Mouse (Mus musculus) midbrain, postnatal 0 days (tissue): ENCODE data around the gene Tekt5. TPM values are rescaled to one million over a fixed set of nuclear protein-coding genes. Genes with fewer than 3 reads are reported as not detected.

Source experiments
- ATAC-seq: fragments of 200-750 bp; cut with Nextera tagmentation; 2 replicates; pipeline ENCODE4 v1.8.0; 2017; ENCODE audit warnings: moderate number of reproducible peaks, mild to moderate bottlenecking, moderate TSS enrichment, moderate library complexity; ENCODE audit not compliant: low FRiP score
- DNase-seq: peaks from one replicate; pipeline ENCODE4 v3.0.0-alpha.2; 2015; ENCODE audit warnings: low spot score
- H3K27ac ChIP-seq: fragments of 300-500 bp; sonication (generic); 2 replicates; pipeline ENCODE4 v1.5.1; 2014; ENCODE audit warnings: low read depth, mild to moderate bottlenecking, low read length, mixed read lengths
- H3K27me3 ChIP-seq: fragments of 300-500 bp; sonication (generic); 2 replicates; pipeline ENCODE4 v1.6.1; 2014; ENCODE audit warnings: low read length, control low read depth, mixed read lengths; ENCODE audit not compliant: insufficient read depth
- H3K36me3 ChIP-seq: fragments of 300-500 bp; sonication (generic); 2 replicates; pipeline ENCODE4 v1.6.1; 2014; ENCODE audit warnings: low read length, control low read depth, mixed read lengths; ENCODE audit not compliant: insufficient read depth
- H3K4me1 ChIP-seq: fragments of 300-500 bp; sonication (generic); 2 replicates; pipeline ENCODE4 v1.6.1; 2014; ENCODE audit warnings: mild to moderate bottlenecking, control low read depth, antibody characterized with exemption, low read length, mixed read lengths; ENCODE audit not compliant: insufficient read depth
- H3K4me2 ChIP-seq: fragments of 300-500 bp; sonication (generic); 2 replicates; pipeline ENCODE4 v1.6.1; 2014; ENCODE audit warnings: low read depth, mild to moderate bottlenecking, low read length, mixed read lengths; ENCODE audit not compliant: poor library complexity, severe bottlenecking
- H3K4me3 ChIP-seq: fragments of 300-500 bp; sonication (generic); 2 replicates; pipeline ENCODE4 v1.5.1; 2014; ENCODE audit warnings: low read depth, mild to moderate bottlenecking, low read length, moderate library complexity
- H3K9ac ChIP-seq: fragments of 300-500 bp; sonication (generic); replicated peaks from 2 replicates; pipeline ENCODE4 v1.6.1; 2014; ENCODE audit warnings: mild to moderate bottlenecking, low read length, moderate library complexity, mixed read lengths; ENCODE audit not compliant: poor library complexity, severe bottlenecking
- H3K9me3 ChIP-seq: fragments of 300-500 bp; sonication (generic); 2 replicates; pipeline ENCODE4 v1.6.1; 2016; ENCODE audit warnings: low read length, control low read depth
- CTCF ChIP-seq: IDR thresholded peaks from 2 replicates; pipeline ENCODE4 v1.5.1; 2016; ENCODE audit warnings: antibody characterized with exemption, mild to moderate bottlenecking
- WGBS: fragments of 180-500 bp; shearing (Covaris S2); extraction: QIAGEN DNeasy Blood & Tissue Kit; methylation state at CpG from one replicate; pipeline ENCODE4 v1.1.7; 2014; 5-methylcytosine and 5-hydroxymethylcytosine counted together
- polyA plus RNA-seq: library from polyadenylated mRNA; unstranded; fragments of >200 nt; fragmentation: Nextera tagmentation; extraction: Ambion mirVana; gene quantifications from 2 replicates; pipeline ENCODE4 v1.2.1, GENCODE M21; 2015
- total RNA-seq: library from RNA; depleted of rRNA; stranded (reverse); fragments of >200 nt; gene quantifications from 2 replicates; pipeline ENCODE4 v1.2.3, GENCODE M21; 2014

Gene Tekt5
- total and polyA plus RNA-seq, 2 experiments from 2014 or later, result 11.2 to 29.3 TPM

DNA sequence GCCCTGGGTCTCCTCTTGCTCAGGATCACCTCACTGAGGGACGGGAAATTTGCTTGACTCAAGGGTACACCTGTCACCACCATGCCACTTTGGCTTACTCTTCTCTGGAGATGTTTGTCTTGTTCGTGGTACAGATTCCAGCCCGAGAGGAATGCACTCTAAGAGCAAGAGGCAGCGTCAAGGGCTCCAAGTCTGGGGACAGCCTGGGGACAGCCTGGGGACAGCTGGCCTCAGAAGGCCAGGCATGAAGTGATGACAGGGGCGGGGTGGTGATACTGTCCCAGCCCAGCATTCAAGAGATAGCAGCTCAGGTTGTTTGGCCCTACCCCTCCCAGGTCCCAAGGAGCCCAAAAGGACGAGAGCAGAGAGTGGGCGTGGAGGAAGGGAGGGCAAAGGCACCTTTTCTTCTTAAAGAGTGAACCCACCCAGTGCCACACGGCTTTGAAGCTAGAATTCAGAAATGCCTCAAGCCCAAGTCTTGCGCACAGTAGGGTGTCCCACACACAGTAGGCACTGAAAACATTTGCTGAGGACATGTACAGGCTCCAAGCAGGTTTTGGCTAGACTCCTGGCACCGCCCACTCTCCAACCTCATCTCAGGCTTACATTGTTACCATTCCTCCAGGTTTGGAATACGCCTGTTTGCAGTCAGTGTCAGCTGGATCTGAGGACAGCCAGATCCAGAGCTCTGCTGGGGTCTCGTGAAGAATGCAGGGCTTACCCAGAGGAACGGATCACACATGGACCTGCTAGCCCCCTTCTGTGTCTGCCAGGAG is 57.7 kb downstream of the Tekt5 start:
- 84% methylated on average over 13 of the region's 13 CpGs for WGBS
- Histone ChIP-seq H3K9ac (no peak overlapping the region), H3K9me3 (no peaks in the 10 kb centered on the region), H3K4me3 (no peak overlapping the region), H3K27me3 (no peaks in the 10 kb centered on the region), H3K4me1 (no peaks in the 10 kb centered on the region), H3K36me3 (no peaks in the 10 kb centered on the region), H3K27ac (no peak overlapping the region), H3K4me2 (no peak overlapping the region)
- DNase-seq (no peak), ATAC-seq (no peak)
- no peak for TF ChIP-seq CTCF

DNA sequence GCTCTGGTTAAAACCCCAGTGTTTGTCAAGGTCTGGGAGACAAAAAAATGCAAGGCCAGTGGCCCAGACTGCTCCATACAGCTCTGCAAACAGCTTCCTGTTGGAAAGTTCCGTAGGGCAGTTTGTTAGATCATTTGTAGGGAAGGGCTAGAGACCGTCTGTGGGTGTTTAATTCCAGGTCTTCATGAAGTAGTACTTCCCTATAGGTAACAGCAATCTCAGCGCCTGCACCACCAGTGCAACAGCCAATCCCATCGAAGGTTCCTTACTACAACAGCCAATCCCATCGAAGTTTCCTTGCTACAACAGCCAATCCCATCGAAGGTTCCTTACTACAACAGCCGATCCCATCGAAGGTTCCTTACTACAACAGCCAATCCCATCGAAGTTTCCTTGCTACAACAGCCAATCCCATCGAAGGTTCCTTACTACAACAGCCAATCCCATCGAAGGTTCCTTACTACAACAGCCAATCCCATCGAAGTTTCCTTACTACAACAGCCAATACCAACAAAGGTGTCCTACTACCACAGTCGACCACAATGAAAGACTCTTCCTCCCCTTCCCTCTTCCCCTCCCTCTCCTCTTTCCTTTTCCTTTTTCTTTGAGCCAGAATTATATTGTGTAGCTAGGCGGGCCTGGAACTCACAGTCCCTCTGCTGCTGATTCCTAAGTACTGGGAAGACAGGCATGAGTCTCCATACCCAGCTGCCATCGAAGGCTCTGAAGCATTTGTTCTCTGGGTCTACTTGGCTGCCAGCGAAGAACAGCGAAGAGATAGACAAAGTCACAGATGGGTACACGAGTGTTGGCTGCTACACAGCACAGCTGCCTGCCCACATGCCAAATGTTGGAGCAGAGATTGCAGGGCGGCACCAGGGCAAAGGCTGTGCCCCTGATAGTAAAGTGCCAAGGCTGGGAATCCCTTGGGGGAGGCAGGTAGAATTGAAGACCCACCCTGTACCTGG is 58.6 kb downstream of the Tekt5 start:
- WGBS, result 93% methylated on average over 19 of the region's 19 CpGs
- no peak overlapping the region for H3K4me3 ChIP-seq
- no peak overlapping the region for H3K27ac ChIP-seq
- H3K36me3 ChIP-seq, result no peaks in the 10 kb centered on the region
- ATAC-seq, result no peak
- H3K4me2 ChIP-seq, result no peak overlapping the region
- H3K9ac ChIP-seq, result no peak overlapping the region
- no peaks in the 10 kb centered on the region for H3K9me3 ChIP-seq
- no peaks in the 10 kb centered on the region for H3K27me3 ChIP-seq
- no peak for DNase-seq
- no peaks in the 10 kb centered on the region for H3K4me1 ChIP-seq
- TF ChIP-seq CTCF, result no peak

DNA sequence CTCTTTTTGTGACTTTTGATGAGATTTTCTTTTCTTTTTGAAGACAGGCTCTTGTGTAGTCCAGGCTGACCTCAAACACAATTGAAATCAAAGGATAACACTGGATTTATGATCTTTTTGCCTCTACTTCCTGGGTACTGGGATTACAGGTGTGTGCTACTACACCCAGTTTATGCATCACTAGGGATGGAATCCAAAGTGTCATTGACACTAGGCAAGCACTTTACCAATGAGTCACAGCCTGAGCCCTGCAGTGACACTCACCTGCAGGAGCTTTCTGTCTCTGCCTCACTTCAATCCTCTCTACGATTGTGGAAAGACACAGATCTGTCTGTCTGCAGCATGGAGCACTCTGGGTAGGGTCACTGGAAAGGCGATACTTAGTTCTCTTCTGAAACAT is 59.3 kb downstream of the Tekt5 start:
- no peak overlapping the region for H3K4me3 ChIP-seq
- no peaks in the 10 kb centered on the region for H3K9me3 ChIP-seq
- no peak overlapping the region for H3K4me2 ChIP-seq
- DNase-seq, result no peak
- H3K36me3 ChIP-seq, result no peaks in the 10 kb centered on the region
- no peak for TF ChIP-seq CTCF
- no peak overlapping the region for H3K9ac ChIP-seq
- no peak overlapping the region for H3K27ac ChIP-seq
- no peaks in the 10 kb centered on the region for H3K27me3 ChIP-seq
- WGBS, result 81% methylated on average over 2 of the region's 2 CpGs
- H3K4me1 ChIP-seq, result no peaks in the 10 kb centered on the region
- ATAC-seq, result no peak

GRCm38 (mm10) chr16:10332732-10333131 is 62.6 kb downstream of the Tekt5 start:
- Histone ChIP-seq H3K27me3 (no peaks in the 10 kb centered on the region), H3K4me2 (no peak overlapping the region), H3K4me3 (no peak overlapping the region), H3K36me3 (no peaks in the 10 kb centered on the region), H3K4me1 (no peaks in the 10 kb centered on the region), H3K9me3 (no peaks in the 10 kb centered on the region), H3K27ac (no peak overlapping the region), H3K9ac (no peak overlapping the region)
- WGBS, result 52% methylated on average over 7 of the region's 7 CpGs
- DNase-seq (no peak), ATAC-seq (no peak)
- no peak for TF ChIP-seq CTCF

GRCm38 (mm10) chr16:10330586-10331495 is 64.4 kb downstream of the Tekt5 start:
- Histone ChIP-seq H3K9ac (no peak overlapping the region), H3K9me3 (no peaks in the 10 kb centered on the region), H3K4me3 (no peak overlapping the region), H3K27me3 (no peaks in the 10 kb centered on the region), H3K36me3 (no peaks in the 10 kb centered on the region), H3K4me1 (no peaks in the 10 kb centered on the region), H3K27ac (no peak overlapping the region), H3K4me2 (no peak overlapping the region)
- no peak for TF ChIP-seq CTCF
- WGBS, result 77% methylated on average over 12 of the region's 12 CpGs
- no peak for DNase-seq
- no peak for ATAC-seq
